Mouse (Mus musculus) layer of hippocampus, adult 2 months (tissue): ENCODE measurements around the gene Pip4k2b. TPM values are rescaled to one million over a fixed set of nuclear protein-coding genes. Genes with fewer than 3 reads are reported as not detected.
"Not testable (repeated sequence)": the region's sequence is repeated elsewhere in the genome, so short reads cannot be mapped to it uniquely, and the experiment has no call there.

ENCODE experiments used
- DNase-seq, 2 experiments: peaks; one replicate each; pipeline ENCODE4 v3.0.0; 2022; ENCODE audit warnings: low spot score in 2 of 2
- H3K27ac ChIP-seq: fragments of 200-600 bp; 2 replicates; pipeline ENCODE4 v1.8.1; 2022
- H3K4me3 ChIP-seq: fragments of 200-600 bp; 2 replicates; pipeline ENCODE4 v1.8.1; 2022; ENCODE audit warnings: mild to moderate bottlenecking
- CTCF ChIP-seq: fragments of 200-600 bp; conservative IDR thresholded peaks from 2 replicates; pipeline ENCODE4 v1.8.1; 2022; ENCODE audit warnings: antibody characterized with exemption, mild to moderate bottlenecking, moderate library complexity
- total RNA-seq, 2 experiments: library from RNA; stranded (reverse); gene quantifications; 2 replicates each; pipeline ENCODE4 v1.2.3; 2021

Pip4k2b gene
- total RNA-seq, 2 experiments from 2014 or later = 106 to 109 TPM

DNA sequence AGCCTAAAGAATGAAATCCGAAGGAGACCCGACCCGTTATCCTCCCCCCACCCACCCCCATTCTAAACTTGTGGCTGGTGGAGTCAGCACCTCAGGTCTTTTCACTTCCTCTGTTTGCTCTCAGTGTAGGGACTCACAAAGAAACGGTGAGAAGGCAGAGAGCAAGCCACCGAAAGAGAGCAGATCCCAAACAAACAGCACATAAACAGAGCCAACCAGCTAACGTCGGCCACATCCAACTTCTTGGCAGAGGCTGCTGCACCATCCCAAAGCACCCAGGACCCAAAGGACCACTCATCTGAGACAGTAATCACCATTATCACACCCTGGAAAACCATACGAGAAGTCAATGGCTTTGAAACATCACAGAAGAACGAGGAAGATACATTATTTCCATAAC lies 1.1 kb downstream of the Pip4k2b start:
- Histone ChIP-seq H3K27ac (peak overlapping the region; percentile 98), H3K4me3 (peak overlapping the region; percentile 72)
- no peak for TF ChIP-seq CTCF
- no peak for DNase-seq

DNA sequence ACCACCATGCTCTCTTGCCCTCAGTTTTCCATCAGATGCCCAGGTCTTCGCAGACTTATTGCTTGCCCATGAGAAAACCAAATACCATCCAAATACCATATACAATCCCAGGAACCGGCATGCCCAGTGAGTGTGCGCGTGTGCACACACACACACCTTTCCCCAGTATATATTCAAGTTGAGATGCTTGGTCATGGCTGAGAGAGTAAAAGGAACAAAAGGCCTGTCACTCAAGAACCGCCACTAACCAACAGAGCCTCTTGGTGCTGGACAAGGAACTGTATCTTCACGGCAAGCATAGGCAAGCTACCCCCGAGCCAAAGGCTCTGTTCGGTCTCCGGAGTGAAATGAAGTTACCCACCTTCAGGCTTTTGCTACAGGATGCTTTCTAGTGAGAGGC lies 1.9 kb downstream of the Pip4k2b start:
- no peak for DNase-seq
- peak overlapping the region; percentile 72 for H3K4me3 ChIP-seq
- peak overlapping the region; percentile 44; the same call in 1 of the 2 replicates for H3K27ac ChIP-seq
- no peak for TF ChIP-seq CTCF

DNA sequence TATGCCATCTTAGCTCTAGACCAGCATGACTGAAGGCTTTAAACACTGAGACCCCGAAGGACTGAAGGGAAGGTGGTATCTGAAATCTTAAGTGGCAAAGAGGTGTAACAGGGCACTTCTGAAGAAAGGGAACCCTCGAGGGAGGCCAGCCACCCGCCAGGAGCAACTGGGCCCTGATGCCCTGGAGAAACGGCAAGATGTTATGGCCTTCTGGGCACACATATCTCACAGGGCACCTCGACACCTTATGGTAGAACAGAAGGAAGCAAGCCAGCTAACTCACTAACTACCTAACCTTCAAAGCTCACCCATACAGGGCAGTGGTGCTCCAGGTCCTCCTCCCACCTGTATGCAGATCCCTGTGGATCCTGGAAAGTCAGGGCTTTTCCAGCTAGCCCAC lies 2.3 kb downstream of the Pip4k2b start:
- H3K4me3 ChIP-seq = no peak overlapping the region
- TF ChIP-seq CTCF = no peak
- DNase-seq = no peak
- 0 out of 2 replicates have a peak overlapping the region, but pooled peaks have one; percentile 44 for H3K27ac ChIP-seq

DNA sequence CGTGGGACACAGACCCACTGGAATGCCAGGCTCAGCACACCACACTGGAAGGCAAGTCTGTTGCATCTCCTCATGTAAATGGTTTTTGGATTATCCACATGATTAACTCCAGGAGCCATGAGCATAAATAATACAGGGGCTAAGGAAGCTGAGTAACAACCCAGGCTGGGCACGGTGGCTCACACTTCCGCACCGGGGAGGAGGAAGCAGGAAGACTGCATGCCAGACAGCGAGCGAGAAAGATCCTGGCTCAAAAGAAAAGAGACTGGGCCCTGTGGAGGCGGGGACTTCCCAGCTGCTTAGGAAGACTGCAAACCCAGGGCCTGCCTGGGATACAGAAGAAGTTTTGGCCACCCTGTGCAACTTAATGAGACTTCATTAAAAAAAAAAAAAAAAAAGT lies 4.3 kb downstream of the Pip4k2b start:
- peak in 1 of 2 experiments; percentile 41 for DNase-seq
- H3K27ac ChIP-seq = peak overlapping the region; percentile 61; the same call in 1 of the 2 replicates
- no peak overlapping the region for H3K4me3 ChIP-seq
- TF ChIP-seq CTCF = no peak

DNA sequence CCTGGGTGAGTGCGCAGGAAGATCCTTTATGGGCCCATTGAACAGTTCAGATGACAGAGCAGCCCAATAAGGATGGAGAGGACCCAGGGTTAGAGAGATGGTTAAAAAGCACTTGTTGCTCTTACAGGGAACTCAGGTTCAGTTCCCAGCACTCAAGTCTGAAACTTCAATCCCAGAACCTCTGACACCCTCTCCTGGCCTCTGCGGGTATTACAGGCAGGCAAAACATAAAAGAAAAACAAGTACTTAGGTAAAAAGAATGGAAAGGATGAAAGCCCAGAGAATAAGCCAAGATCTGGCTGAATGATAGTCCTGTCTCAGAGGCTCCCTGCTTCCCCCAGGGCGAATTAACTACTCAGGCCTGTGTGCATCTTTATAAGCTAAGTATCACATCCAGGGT lies 5.3 kb downstream of the Pip4k2b start:
- no peak for TF ChIP-seq CTCF
- no peak for DNase-seq
- Histone ChIP-seq H3K4me3 (no peak overlapping the region), H3K27ac (no peak overlapping the region)

DNA sequence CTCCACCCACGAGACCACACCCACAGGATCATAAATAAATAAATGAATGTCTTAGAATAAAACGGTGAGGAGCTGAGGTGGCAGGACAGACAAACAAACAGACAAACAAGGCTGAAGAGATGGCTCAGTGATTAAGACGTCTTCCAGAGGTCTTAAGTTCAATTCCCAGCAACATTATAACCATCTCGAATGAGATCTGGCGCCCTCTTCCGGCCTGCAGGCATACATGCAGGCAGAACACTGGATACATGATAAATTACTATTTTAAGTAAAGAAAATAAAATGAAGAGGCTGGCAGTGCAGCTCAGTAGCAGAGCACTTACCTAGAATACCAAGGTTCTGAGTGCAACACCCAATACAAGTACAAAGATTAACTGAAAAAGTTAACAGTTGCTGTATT lies 5.8 kb downstream of the Pip4k2b start:
- DNase-seq = no peak
- H3K4me3 ChIP-seq = no peak overlapping the region
- TF ChIP-seq CTCF = peak; percentile 67
- no peak overlapping the region for H3K27ac ChIP-seq

DNA sequence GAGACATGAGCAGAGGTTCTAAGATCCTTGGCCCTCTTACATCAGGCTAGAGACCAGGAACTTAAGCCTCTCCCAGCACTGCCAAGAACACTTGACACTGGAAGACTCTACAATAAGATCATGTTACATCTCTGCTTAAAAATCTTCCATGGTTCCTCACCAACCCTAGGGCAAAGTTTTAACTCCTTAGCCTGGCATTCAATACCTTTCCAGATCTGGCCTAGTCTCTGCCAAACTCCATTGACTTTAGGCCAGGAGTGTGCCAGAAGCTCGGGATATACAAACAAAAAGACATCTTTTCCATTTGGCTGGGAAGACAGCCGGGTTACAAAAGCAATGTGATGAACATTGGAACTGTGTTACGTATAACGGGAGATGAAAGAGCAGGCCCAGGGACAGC lies 6.9 kb downstream of the Pip4k2b start:
- Histone ChIP-seq H3K4me3 (no peak overlapping the region), H3K27ac (no peak overlapping the region)
- TF ChIP-seq CTCF = no peak
- no peak for DNase-seq

DNA sequence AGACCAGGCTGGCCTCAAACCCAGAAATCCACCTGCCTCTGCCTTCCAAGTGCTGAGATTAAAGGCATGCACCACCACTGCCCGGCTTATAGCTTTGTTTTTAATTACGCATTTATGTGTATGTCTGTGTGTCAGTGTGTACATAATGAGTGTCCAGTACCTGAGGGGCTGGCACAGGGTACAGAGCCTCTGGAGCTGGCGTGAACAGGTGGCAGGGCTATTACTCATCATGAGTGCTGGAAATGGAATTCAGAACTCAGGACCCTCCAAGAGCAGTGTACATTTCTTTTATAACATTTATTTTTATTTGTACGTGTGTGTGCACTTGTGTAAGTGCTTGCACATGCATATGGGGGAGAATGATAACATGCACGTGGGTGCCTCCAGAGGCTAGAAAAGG lies 7.9 kb downstream of the Pip4k2b start:
- Histone ChIP-seq H3K4me3 (no peak overlapping the region), H3K27ac (no peak overlapping the region)
- no peak for TF ChIP-seq CTCF
- DNase-seq = no peak

DNA sequence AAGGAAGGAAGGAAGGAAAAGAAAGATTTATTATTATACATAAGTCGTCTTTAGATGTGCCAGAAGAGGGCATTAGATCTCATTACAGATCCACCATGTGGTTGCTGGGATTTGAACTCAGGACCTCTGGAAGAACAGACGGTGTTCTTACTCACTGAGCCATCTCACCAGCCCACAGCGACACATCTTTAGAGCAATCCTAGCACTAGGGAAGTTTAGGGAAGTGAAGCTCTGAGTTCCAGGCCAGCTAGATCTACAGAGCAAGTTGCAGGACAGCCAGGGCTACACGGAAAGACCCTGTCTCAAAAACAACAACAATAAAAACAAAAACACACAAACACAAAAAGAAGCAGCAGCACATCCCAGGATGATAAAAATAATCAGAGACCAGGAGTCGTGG lies 9.7 kb downstream of the Pip4k2b start:
- H3K4me3 ChIP-seq, DNase-seq, H3K27ac ChIP-seq: not testable (repeated sequence)

DNA sequence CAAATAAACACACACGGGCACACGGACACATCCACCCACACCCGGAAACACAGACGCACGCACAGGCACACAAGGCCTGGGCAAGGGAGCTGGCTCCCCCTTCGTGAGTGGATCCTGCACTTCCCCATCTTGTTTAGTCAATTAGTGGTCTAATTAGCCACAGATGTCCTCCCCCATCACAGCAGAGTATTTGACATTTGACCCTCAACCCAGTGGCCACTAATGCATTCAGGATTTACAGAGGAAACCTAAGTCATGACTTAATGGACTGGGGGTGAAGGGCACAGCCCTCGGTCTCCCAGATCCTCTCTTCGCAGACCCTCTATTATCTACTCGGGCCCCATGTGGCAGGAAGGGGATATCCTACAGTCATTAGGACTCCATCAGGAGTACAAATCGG lies 10.8 kb downstream of the Pip4k2b start:
- DNase-seq = no peak
- Histone ChIP-seq H3K4me3 (no peak overlapping the region), H3K27ac (no peak overlapping the region)
- no peak for TF ChIP-seq CTCF

DNA sequence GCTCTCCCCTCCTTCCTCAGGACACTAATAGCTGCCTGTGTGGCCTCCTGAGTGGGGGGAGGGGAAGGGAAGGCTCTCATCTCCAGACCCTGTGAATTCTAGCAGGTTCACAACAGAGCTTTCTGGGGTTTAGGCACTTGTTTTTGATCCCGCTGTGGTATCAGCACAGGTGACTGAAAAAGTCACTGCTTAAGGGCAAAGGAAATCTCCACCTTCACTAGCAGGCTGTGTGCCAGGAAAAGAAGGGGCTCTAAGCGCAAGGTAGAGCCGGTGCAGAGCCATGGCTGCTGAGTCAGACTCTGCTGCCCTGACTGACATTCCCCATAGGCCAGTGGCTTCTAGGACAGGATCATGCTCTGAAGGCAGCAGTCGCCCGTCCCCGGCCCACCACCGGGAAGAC lies 15.8 kb downstream of the Pip4k2b start:
- Histone ChIP-seq H3K27ac (no peak overlapping the region), H3K4me3 (no peak overlapping the region)
- TF ChIP-seq CTCF = no peak
- no peak for DNase-seq

DNA sequence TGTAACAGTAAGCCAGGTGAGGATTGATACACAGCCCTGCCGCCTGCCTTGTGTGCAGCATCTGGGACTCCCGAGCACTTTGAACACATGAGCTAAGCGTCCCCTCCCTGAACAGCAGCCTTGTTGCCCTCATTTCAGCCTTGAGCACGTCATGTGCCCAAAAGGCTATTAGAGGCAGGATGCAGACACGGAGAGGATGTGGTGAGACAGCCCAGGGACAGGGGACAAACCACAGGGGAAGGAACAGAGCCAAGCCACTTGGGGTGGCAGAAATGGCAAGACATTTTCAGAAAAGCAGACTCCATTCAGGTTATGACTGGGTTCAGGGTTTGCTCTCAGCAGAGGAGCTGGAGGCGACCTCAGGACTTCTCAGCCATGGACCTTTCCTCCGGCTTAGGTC lies 16.2 kb downstream of the Pip4k2b start:
- no peak for DNase-seq
- TF ChIP-seq CTCF = no peak
- Histone ChIP-seq H3K4me3 (no peak overlapping the region), H3K27ac (no peak overlapping the region)

DNA sequence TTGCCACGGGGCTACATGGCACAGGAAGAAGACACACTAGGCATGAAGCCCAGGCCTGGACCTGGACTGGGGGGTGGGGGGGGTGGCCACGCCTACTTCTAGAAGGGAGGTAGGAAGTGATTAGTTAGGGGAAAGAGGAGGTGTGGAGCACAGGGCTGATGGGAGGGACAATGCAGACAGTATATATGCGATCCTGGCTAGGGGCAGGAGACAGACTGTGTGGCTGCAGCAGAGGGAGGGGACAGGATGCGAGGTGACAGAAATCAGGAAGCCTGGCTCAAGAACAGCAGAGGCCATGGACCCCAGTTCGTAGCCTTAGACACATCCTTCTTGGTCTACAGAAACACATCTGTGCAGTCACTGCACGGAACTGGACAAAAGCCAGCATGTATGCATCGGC lies 20.8 kb downstream of the Pip4k2b start:
- DNase-seq = no peak
- Histone ChIP-seq H3K4me3 (no peak overlapping the region), H3K27ac (no peak overlapping the region)
- TF ChIP-seq CTCF = no peak

DNA sequence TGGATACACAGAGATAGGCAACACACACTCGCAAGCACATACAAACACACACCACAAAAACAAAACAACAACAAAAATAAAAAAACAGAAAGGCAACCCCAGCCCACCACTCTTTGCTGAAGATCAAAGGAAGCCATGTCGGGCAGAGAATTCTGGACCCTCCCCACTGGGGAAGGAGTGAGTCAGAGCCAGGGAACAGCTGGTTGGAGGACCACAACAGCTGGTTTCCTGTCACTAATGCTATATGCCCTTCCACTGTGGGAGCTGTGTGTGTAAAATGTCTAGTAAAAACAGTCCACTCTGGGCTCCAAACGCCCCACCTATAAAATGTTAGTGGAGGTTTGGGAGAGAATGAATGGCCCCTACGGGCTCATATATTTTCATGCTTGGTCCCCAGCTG lies 23.2 kb downstream of the Pip4k2b start:
- H3K4me3 ChIP-seq = no peak overlapping the region
- no peak for DNase-seq
- no peak for TF ChIP-seq CTCF

DNA sequence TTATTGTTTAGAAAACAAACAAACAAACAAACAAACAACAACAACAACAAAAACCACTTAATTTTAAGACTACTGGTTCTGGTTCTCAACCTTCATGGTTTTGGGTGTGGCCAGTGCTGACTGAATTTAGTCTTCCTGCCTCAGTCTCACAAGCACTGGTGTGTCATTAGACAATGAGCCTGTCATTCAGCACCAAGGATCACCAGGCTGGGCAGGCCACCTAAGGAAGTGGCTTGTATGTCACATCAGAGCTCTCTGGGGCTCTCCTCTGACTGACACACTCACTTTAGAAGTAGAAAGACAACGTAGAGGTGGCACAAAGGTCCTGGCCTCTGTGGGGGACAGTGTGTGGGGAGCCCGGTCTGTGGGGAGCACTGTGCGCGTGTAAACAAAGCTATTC lies 25.5 kb downstream of the Pip4k2b start:
- TF ChIP-seq CTCF = no peak
- DNase-seq = no peak
- Histone ChIP-seq H3K4me3 (no peak overlapping the region), H3K27ac (no peak overlapping the region)

More for the DNA sequence above, 23.2 kb downstream of the Pip4k2b start:
- H3K27ac ChIP-seq = no peak overlapping the region
